Mouse (Mus musculus) cerebellum, adult 8-10 months (tissue): ENCODE data around the gene Fam136a.
"Not testable (repeated sequence)": the region's sequence is repeated elsewhere in the genome, so short reads cannot be mapped to it uniquely, and the experiment has no call there.

Experiments
- DNase-seq: peaks from one replicate; pipeline ENCODE4 v3.0.0; 2022

The Fam136a gene

GRCm38 (mm10) chr6:86368479-86368878 lies 3.0 kb downstream of the Fam136a start:
- no peak for DNase-seq

GRCm38 (mm10) chr6:86370093-86370713 lies 4.8 kb downstream of the Fam136a start:
- no peak for DNase-seq

GRCm38 (mm10) chr6:86370764-86371339 lies 5.4 kb downstream of the Fam136a start, which contains the start of gene Snrpg:
Gene Snrpg, plus strand, starts transcription at chr6:86371304.
- no peak for DNase-seq

- peak; percentile 94 for DNase-seq
Measured at GRCm38 (mm10) chr6:86371340-86371911, 6.0 kb downstream of the Fam136a start.

- no peak for DNase-seq
Measured at GRCm38 (mm10) chr6:86371950-86372516, 6.6 kb downstream of the Fam136a start.

- no peak for DNase-seq
Measured at GRCm38 (mm10) chr6:86373556-86373955, 8.1 kb downstream of the Fam136a start.

GRCm38 (mm10) chr6:86378341-86378740 lies 12.9 kb downstream of the Fam136a start:
- no peak for DNase-seq

- not testable (repeated sequence) for DNase-seq
Measured at GRCm38 (mm10) chr6:86380112-86380511, 14.7 kb downstream of the Fam136a start.

GRCm38 (mm10) chr6:86382551-86382950 lies 17.1 kb downstream of the Fam136a start:
- DNase-seq: no peak

GRCm38 (mm10) chr6:86383370-86383769 lies 17.9 kb downstream of the Fam136a start:
- no peak for DNase-seq

GRCm38 (mm10) chr6:86384692-86385091 lies 19.2 kb downstream of the Fam136a start:
- no peak for DNase-seq

GRCm38 (mm10) chr6:86385362-86386104 lies 20.1 kb downstream of the Fam136a start:
- DNase-seq: no peak

GRCm38 (mm10) chr6:86387313-86387712 lies 21.9 kb downstream of the Fam136a start:
- DNase-seq: no peak

GRCm38 (mm10) chr6:86388461-86388860 lies 23.0 kb downstream of the Fam136a start:
- DNase-seq: no peak

- no peak for DNase-seq
Measured at GRCm38 (mm10) chr6:86391326-86391725, 25.9 kb downstream of the Fam136a start.

GRCm38 (mm10) chr6:86393187-86393586 lies 27.7 kb downstream of the Fam136a start:
- no peak for DNase-seq

- no peak for DNase-seq
Measured at GRCm38 (mm10) chr6:86394078-86394720, 28.8 kb downstream of the Fam136a start.

GRCm38 (mm10) chr6:86395021-86395420 lies 29.6 kb downstream of the Fam136a start:
- no peak for DNase-seq

- no peak for DNase-seq
Measured at GRCm38 (mm10) chr6:86395969-86396368, 30.5 kb downstream of the Fam136a start.

GRCm38 (mm10) chr6:86396581-86397256 lies 31.3 kb downstream of the Fam136a start, which contains the start of gene Pcyox1:
Gene Pcyox1, minus strand, starts transcription at chr6:86397154.
- DNase-seq: peak; percentile 91

GRCm38 (mm10) chr6:86397257-86397980 lies 32.0 kb downstream of the Fam136a start:
- no peak for DNase-seq
